Comparison of ENCODE assay signal across 10 mouse cellular contexts in genomic region chr19:42673133-42673532, GRCm38 (mm10).
DNase-seq lines count a peak whose midpoint lies in the region; ATAC-seq lines count a peak whose summit lies in the region.
"Had no signal": no experiment of that assay in that cellular context is flagged by ENCODE, and none has a peak within 500 bp of the region (broad histone marks: within the 10 kb centered on the region; RNA-seq: fewer than 3 reads in every experiment).

No protein-coding gene starts in this region.

- H3K9me3 ChIP-seq in midbrain, embryonic 12.5 days: no peaks in the 10 kb centered on the region
- no peaks in the 10 kb centered on the region for H3K9me3 ChIP-seq in liver, embryonic 11.5 days (ENCODE audit: control insufficient read depth, low read length)
- H3K9me3 ChIP-seq: embryonic facial prominence, embryonic 12.5 days; limb, embryonic 15.5 days had no signal

- H3K4me1 ChIP-seq in midbrain, embryonic 12.5 days: peaks cover 19% of the 10 kb centered on the region
- H3K4me1 ChIP-seq in liver, embryonic 11.5 days (replicated peaks; ENCODE audit: control insufficient read depth, insufficient read depth, low read length): no peaks in the 10 kb centered on the region

- no peaks in the 10 kb centered on the region for H3K36me3 ChIP-seq in midbrain, embryonic 12.5 days
- H3K36me3 ChIP-seq in liver, embryonic 11.5 days (ENCODE audit: control insufficient read depth, insufficient read depth, low read length): no peaks in the 10 kb centered on the region
- H3K36me3 ChIP-seq: embryonic facial prominence, embryonic 12.5 days; limb, embryonic 15.5 days had no signal

- no peak overlapping the region for H3K9ac ChIP-seq in midbrain, embryonic 12.5 days (replicated peaks)
- no peak overlapping the region for H3K9ac ChIP-seq in liver, embryonic 11.5 days (ENCODE audit: low read depth, low read length)
- H3K9ac ChIP-seq: embryonic facial prominence, embryonic 12.5 days; limb, embryonic 15.5 days had no signal

- H3K27ac ChIP-seq in midbrain, embryonic 12.5 days (replicated peaks): no peak overlapping the region
- no peak overlapping the region for H3K27ac ChIP-seq in liver, embryonic 11.5 days (ENCODE audit: low read depth, low read length)
- H3K27ac ChIP-seq: embryonic facial prominence, embryonic 12.5 days; limb, embryonic 15.5 days had no signal

- peak; percentile 67; the same call in 1 of the 2 replicates for ATAC-seq in midbrain, embryonic 12.5 days (ENCODE audit: low FRiP score, low read depth)
- ATAC-seq in liver, embryonic 11.5 days (replicated peaks; ENCODE audit: low FRiP score): no peak

- H3K4me2 ChIP-seq in midbrain, embryonic 12.5 days (replicated peaks): 0 out of 2 replicates have a peak overlapping the region, but pooled peaks have one; percentile 4
- H3K4me2 ChIP-seq in liver, embryonic 11.5 days: no peak overlapping the region
- H3K4me2 ChIP-seq: embryonic facial prominence, embryonic 12.5 days; limb, embryonic 15.5 days had no signal

- peak; percentile 82 for DNase-seq in embryo, embryonic 10.5 days (ENCODE audit: low spot score)
- peak; percentile 32 to 56 for DNase-seq in frontal cortex, adult 2 months (ENCODE audit: extremely low spot score in 1 of 2, low spot score in 1 of 2)
- peak; percentile 52 to 64 for DNase-seq in kidney, postnatal 36 days
- DNase-seq in liver, embryonic 11.5 days (ENCODE audit: low spot score): no peak
- no peak for DNase-seq in gastrocnemius, adult 18-20 months (ENCODE audit: low spot score)
- no peak for DNase-seq in spleen, postnatal 36 days (ENCODE audit: low spot score in 2 of 2)
- DNase-seq in testis, postnatal 14 days (ENCODE audit: low spot score): no peak

- WGBS in midbrain, embryonic 12.5 days: 13% methylated on average over 9 of the region's 9 CpGs
- 48% methylated on average over 9 of the region's 9 CpGs for WGBS in liver, embryonic 11.5 days

- no peak overlapping the region for H3K4me3 ChIP-seq in midbrain, embryonic 12.5 days
- no peak overlapping the region for H3K4me3 ChIP-seq in liver, embryonic 11.5 days (ENCODE audit: low read depth, low read length)
- H3K4me3 ChIP-seq: embryonic facial prominence, embryonic 12.5 days; limb, embryonic 15.5 days had no signal

- peaks cover 48% of the 10 kb centered on the region for H3K27me3 ChIP-seq in midbrain, embryonic 12.5 days
- H3K27me3 ChIP-seq in liver, embryonic 11.5 days (replicated peaks; ENCODE audit: control insufficient read depth, insufficient read depth, low read length): no peaks in the 10 kb centered on the region

Comparison
In these comparisons a context has a peak if more than half of its experiments do, and no peak if none do; other contexts are left out.
1. DNase-seq: peak in embryo, embryonic 10.5 days (single experiment), frontal cortex, adult 2 months (2 of 2) and kidney, postnatal 36 days (2 of 2); none in liver, embryonic 11.5 days (single experiment), gastrocnemius, adult 18-20 months (single experiment), spleen, postnatal 36 days (0 of 2) and testis, postnatal 14 days (single experiment).